Mouse (Mus musculus) monocyte, adult 5-6 weeks (primary cell): ENCODE measurements at regions not wholly inside any gene's neighbourhood (a gene's known extent, or its start where the extent isn't known, plus 50 kb on each side); places are given as distances from the start of the nearest gene placed in this dataset.

ENCODE experiments used
- ATAC-seq: fragments of 153-309, 156-312 bp; replicated peaks from 2 replicates; pipeline ENCODE4 v1.8.0; 2017; ENCODE audit warnings: mild to moderate bottlenecking; ENCODE audit not compliant: low TSS enrichment, insufficient number of reproducible peaks, severe bottlenecking, poor library complexity, low FRiP score

- ATAC-seq = no peak
Measured at GRCm38 (mm10) chr9:87649015-87649978, 81.8 kb downstream of the Tbx18 start.

DNA sequence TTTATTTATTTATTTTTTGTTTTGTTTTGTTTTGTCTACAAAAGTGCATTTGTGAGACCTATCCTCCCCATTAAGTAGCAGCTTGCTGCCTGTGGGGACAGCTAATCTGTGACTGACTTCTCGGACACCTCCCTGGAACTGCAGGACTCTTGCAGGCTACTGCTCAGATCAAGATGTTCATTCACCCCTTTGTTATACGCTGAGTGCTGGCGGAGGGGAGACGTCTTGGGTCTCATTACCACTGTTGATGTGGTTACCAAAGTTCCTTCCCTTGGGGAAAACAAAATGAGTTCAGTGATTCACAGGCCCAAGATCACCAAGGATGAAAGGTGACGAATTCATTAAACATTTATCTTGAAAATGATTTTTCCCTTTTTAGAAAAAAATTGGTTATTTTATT, 82.7 kb downstream of the Tbx18 start:
- ATAC-seq = no peak

GRCm38 (mm10) chr9:87645032-87645431, 86.0 kb downstream of the Tbx18 start:
- no peak for ATAC-seq

DNA sequence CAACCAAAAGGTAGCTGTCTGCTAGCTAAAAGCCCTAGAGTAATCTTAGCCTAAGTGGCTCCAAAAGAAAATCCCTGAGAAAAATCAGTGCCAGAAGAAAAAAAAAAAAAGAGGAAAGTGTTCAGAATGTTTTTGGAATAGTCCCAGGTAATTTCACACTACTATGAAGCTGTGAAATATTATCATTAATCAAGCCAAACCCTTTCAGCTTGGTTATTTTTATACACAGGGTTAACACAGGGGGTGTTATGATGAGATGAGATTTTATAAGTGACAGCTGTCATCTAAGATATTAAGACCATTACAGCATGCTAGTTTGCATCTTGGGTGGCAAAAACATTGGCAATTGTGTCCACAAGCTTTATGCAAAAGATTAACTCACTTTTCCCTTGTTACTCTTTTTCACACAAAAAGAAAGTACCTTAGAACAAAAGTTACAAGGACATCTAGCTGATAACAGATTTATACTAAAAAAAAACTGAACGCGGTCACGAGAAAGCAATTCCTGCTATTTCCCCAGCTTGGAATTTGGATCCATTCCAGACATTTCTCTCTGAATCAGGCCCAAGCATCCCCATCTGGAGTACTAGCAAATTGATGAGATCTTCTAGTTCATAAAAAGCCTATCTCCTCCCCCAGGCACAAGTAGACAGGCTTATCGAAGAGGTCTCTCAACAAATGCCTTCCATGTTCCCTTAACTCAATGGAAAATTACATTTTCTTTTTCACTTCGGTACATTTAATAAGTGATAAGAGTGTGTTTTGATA, 97.0 kb downstream of the Tbx18 start:
- no peak for ATAC-seq

DNA sequence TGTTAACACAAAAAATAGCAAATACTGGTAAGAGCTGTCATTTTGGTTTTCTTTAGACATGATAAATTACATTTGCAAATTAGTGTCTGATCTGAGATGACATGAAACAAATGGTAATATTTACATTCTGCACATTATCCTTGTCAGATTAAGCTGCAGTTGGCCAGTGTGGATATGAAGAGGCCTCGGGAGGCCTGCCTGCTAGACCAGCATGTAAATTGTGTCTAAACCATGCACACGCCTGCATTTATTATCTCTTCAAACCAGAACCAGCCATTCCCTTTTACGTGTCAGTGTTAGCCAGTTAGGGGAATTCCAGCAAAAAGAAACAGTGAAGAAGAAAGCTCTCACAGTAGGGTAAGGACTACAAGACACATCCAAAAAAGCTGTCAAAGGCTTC, 104.6 kb downstream of the Tbx18 start:
- ATAC-seq = no peak

DNA sequence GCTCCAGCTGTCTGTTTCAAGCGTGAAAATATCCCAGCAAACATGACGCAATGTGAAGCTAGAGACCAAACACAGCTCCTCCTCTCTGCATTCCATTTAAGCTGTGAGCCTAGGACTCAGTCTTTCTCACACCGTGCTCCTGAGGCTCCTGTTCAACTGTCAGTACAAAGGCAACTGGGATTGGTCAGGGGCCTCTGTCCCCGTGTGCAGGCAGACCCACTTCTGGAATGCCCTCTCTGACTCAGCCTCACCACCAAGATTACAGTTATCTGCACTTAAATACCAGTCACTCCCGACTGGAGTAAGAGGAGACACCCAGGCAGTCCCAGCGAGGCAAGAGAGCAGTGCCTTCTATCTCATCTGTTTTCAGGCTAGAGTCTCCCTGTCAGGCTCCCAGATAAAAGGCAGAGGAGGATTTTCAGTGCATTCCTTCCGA, 112.8 kb downstream of the Tbx18 start:
- ATAC-seq = no peak

GRCm38 (mm10) chr9:87607878-87608631, 123.0 kb downstream of the Tbx18 start:
- ATAC-seq = no peak

GRCm38 (mm10) chr9:87575591-87575990, 155.5 kb downstream of the Tbx18 start:
- no peak for ATAC-seq

GRCm38 (mm10) chr9:87574250-87574864, 156.7 kb downstream of the Tbx18 start:
- ATAC-seq = no peak

DNA sequence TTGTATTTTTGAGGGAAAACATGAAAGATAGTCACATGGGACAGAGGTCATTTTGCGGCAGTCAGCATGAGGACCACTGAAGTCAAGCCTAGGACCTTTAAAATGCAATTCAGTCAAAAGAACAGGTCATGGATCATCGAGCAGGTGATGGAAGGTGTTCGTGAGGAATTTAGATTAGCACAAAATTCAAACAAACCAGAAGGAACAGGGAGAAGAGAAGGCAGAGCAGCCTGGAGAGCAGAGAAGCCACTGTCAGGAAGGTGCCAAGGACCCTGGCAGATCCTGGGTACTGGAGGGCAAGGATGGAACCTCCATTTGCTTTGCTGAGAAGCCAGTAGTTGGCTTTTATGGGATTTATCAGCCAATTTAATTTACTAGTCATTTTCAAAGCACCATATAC, 167.8 kb downstream of the Tbx18 start:
- no peak for ATAC-seq

- no peak for ATAC-seq
Measured at GRCm38 (mm10) chr9:87562796-87563195, 168.3 kb downstream of the Tbx18 start.

DNA sequence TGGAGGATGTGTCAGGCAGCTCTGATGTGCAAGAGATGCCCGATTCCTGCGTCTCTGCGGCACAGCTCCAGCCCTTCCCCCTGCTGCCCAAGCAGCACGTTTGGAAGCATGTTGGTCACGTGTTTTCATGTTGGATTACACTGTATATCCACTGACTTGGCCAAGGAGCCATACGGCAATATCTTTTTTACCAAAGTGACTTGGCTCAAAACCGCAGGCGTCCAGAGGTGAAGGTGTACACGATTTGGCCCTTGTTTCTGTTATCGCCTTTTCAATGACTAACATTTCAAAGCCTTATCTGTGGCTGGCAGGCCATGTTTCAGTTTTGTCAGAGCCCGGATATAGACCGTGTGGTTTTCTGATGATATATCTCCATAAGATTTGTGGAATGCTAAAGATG, 173.2 kb downstream of the Tbx18 start:
- ATAC-seq = no peak

DNA sequence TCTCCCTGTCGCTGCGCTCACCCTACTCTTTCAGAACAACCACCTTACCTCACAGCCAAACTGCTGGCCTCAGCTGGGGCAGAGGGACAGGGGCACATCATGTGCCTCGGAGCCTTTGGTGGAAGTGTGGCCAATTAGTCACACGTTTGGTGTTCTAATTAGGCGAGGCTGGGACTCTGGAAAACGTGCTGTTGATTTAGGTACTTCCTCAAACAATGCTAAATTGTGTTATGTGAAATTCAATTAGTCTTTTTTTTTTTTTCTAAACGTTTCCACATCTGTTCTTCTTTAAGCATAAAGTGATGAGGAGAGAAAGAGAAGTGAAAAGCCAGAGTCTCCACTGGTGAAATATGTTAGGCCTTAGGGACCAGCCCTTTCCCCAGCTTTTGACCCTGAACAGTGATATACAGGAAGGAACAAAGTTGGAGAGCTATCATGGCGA, 174.1 kb downstream of the Tbx18 start:
- no peak for ATAC-seq

- ATAC-seq = no peak
Measured at GRCm38 (mm10) chr9:87556552-87556951, 174.5 kb downstream of the Tbx18 start.

DNA sequence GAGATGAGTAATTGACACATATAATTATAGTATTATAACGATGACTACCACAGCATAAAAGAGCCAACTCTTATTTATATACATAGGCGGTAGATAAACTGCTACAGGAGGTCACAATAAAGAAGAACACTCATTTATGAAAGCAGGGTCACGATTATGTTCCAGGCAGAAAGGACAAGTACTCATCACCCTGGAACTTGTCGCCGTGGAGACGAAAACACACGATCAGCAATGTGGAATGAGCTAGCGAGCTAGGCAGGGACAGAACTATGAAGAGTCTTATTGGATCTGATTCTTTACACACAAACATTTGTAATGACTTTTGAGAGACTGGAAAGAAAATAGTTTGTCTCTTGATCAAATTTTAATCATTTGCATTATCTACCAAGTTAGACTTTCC, 197.9 kb downstream of the Tbx18 start:
- ATAC-seq = no peak

GRCm38 (mm10) chr9:87529908-87530307, 201.2 kb downstream of the Tbx18 start:
- no peak for ATAC-seq

DNA sequence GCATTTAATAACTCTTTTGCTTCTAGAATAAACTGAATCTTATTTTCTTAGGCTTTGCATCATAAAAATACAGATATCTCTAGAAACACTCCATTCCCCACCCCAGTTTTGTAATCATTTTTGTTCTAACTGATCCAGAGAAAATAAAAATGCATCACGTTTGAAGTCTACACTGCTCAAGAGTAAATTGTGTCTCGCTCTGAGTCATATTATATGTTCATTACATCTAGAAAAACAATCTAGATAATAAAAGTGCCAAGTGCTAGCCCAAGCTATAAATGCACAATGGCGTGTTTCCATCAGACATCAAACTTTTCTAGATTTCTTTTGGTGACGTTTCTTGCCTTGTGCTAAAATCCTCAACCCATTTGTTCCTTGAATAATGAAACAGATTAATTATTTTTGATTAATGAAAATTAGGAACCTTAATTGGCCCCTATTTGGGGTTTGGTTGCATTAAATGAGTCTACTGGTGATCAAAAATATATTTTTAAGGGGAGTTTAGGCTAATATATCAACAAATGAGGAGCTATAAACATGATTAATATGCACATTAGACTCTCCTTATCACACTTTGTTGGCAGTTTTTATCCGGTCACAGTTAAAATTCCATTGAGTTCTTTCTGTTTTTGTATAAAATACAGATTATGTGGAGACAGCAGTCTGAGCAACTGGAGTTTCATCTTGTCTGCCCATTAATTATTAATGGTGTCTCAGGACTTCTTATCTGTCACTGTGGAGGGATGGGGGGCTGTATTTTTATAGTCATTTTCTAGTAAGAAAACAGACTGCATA, 206.0 kb downstream of the Tbx18 start:
- ATAC-seq = no peak

DNA sequence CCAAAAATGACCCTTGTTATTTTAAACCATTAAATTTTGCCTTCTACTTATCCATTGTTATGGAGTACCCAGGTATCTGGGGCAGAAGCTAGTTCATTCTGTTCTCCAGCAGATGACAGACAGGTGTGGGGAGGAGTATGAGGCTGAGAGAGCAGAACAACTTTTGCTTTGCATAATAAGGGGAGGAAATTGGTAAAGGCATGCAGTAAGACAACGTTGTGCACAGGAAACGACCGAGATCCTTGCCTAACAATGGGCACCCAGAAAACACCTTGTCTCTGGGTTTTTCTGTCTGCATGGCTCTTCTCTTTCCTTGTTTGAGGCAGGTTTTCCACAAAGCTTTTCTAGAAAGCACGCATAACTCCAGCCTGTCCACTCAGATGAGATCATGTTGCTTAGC, 220.4 kb downstream of the Tbx18 start:
- ATAC-seq = no peak
